Mouse (Mus musculus) inflammation-experienced regulatory T-cells, adult 6 months (primary cell): Measurements from ENCODE around the gene Sf3a2. TPM values are rescaled to one million over a fixed set of nuclear protein-coding genes. Genes with fewer than 3 reads are reported as not detected.

Source experiments
- polyA plus RNA-seq, 3 experiments: library from polyadenylated mRNA; unstranded; fragments of 100-300 nt; shearing (Covaris generic); gene quantifications; one replicate each; pipeline ENCODE4 v1.2.1; 2017

The Sf3a2 gene
- polyA plus RNA-seq, 3 experiments from 2014 or later = 12.1 to 22.6 (median 17.8) TPM

Other genes with a start within 250 kb of the Sf3a2 start
- 10 to 100 TPM; 11.3 to 18.6 (median 14.9) TPM for gene Rexo1, start 236.6 kb upstream of the Sf3a2 start, polyA plus RNA-seq
- 1 to 10 TPM; 6.3 to 7.1 (median 6.8) TPM for gene Klf16, start 220.9 kb upstream of the Sf3a2 start, polyA plus RNA-seq
- 10 to 100 TPM in 2 of 3 experiments, 1 to 10 TPM in 1; 8.6 to 12.0 (median 11.4) TPM for gene Abhd17a, start 207.9 kb upstream of the Sf3a2 start, polyA plus RNA-seq
- gene Scamp4, start 195.3 kb upstream of the Sf3a2 start, polyA plus RNA-seq = 100 to 1,000 TPM in 2 of 3 experiments, 10 to 100 TPM in 1; 96.2 to 110 (median 108) TPM
- 1 to 10 TPM; 2.6 to 4.2 (median 3.1) TPM for gene Adat3, start 195.3 kb upstream of the Sf3a2 start, polyA plus RNA-seq
- gene Gm49322, start 192.2 kb upstream of the Sf3a2 start, polyA plus RNA-seq = 1 to 10 TPM; 5.3 to 8.4 (median 8.3) TPM
- 10 to 100 TPM; 11.7 to 16.3 (median 13.2) TPM for gene Csnk1g2, start 175.4 kb upstream of the Sf3a2 start, polyA plus RNA-seq
- 10 to 100 TPM in 1 of 3 experiments, 1 to 10 TPM in 2; 3.4 to 10.4 (median 9.2) TPM for gene Btbd2, start 141.1 kb upstream of the Sf3a2 start, polyA plus RNA-seq
- 10 to 100 TPM; 50.3 to 61.4 (median 50.9) TPM for gene Mknk2, start 120.1 kb upstream of the Sf3a2 start, polyA plus RNA-seq
- 100 to 1,000 TPM; 190 to 248 (median 240) TPM for gene Mob3a, start 96.2 kb upstream of the Sf3a2 start, polyA plus RNA-seq
- 100 to 1,000 TPM in 2 of 3 experiments, 10 to 100 TPM in 1; 71.4 to 109 (median 107) TPM for gene Izumo4, start 96.0 kb upstream of the Sf3a2 start, polyA plus RNA-seq
- gene Ap3d1, start 55.9 kb upstream of the Sf3a2 start, polyA plus RNA-seq = 10 to 100 TPM; 20.9 to 33.0 (median 29.8) TPM
- 10 to 100 TPM; 10.9 to 23.4 (median 15.3) TPM for gene Dot1l, start 43.0 kb upstream of the Sf3a2 start, polyA plus RNA-seq
- gene Plekhj1, start 428 bp downstream of the Sf3a2 start, polyA plus RNA-seq = 100 to 1,000 TPM; 127 to 149 (median 146) TPM
- gene Amh, start 7.0 kb downstream of the Sf3a2 start, polyA plus RNA-seq = not detected
- gene Jsrp1, start 15.3 kb downstream of the Sf3a2 start, polyA plus RNA-seq = not detected
- gene Oaz1, start 28.5 kb downstream of the Sf3a2 start, polyA plus RNA-seq = 1,000 to 10,000 TPM; 1,680 to 2,431 (median 2,240) TPM
- gene Lingo3, start 45.8 kb downstream of the Sf3a2 start, polyA plus RNA-seq = not detected
- 100 to 1,000 TPM; 144 to 210 (median 202) TPM for gene Lsm7, start 57.0 kb downstream of the Sf3a2 start, polyA plus RNA-seq
- gene Sppl2b, start 57.1 kb downstream of the Sf3a2 start, polyA plus RNA-seq = 10 to 100 TPM in 2 of 3 experiments, 1 to 10 TPM in 1; 9.6 to 15.0 (median 12.1) TPM
- gene Tmprss9, start 73.7 kb downstream of the Sf3a2 start, polyA plus RNA-seq = not detected
- gene Timm13, start 102.8 kb downstream of the Sf3a2 start, polyA plus RNA-seq = 100 to 1,000 TPM; 207 to 260 (median 248) TPM
- 1 to 10 TPM; 2.4 to 4.5 (median 3.5) TPM for gene Lmnb2, start 120.0 kb downstream of the Sf3a2 start, polyA plus RNA-seq
- 10 to 100 TPM; 26.4 to 51.5 (median 39.3) TPM for gene Gadd45b, start 131.9 kb downstream of the Sf3a2 start, polyA plus RNA-seq
- gene Gng7, start 216.7 kb downstream of the Sf3a2 start, polyA plus RNA-seq = not detected
- not detected for gene Diras1, start 227.5 kb downstream of the Sf3a2 start, polyA plus RNA-seq
- 1 to 10 TPM; 2.4 to 5.0 (median 2.7) TPM for gene Slc39a3, start 239.2 kb downstream of the Sf3a2 start, polyA plus RNA-seq